Mouse (Mus musculus): ENCODE measurements around the gene Arid1b. TPM values are rescaled to one million over a fixed set of nuclear protein-coding genes. Genes with fewer than 3 reads are reported as not detected.

Arid1b gene
- total and polyA plus RNA-seq, 3 experiments, result 11.6 to 49.1 (median 32.4) TPM

GRCm38 (mm10) chr17:5112116-5112515 lies 118.0 kb downstream of the Arid1b start:
- TF ChIP-seq POLR2AphosphoS5 (IDR thresholded peaks at IDR 0.05; ENCODE audit: insufficient replicate concordance, low read depth, low read length), result no peak
- no peak for TF ChIP-seq GATA1 (IDR thresholded peaks at IDR 0.05; ENCODE audit: borderline replicate concordance, low read length)
- Histone ChIP-seq H3K36me3 (replicated peaks) (peaks cover 48% of the 10 kb centered on the region), H3K27me3 (ENCODE audit: insufficient read depth, low read length) (no peaks in the 10 kb centered on the region), H3K4me3 (ENCODE audit: low read depth, low read length) (no peak overlapping the region), H3K4me1 (ENCODE audit: insufficient read depth, low read depth, low read length) (peaks cover 28% of the 10 kb centered on the region), H3K9me3 (replicated peaks) (no peaks in the 10 kb centered on the region)
- ATAC-seq (ENCODE audit: extremely low read depth, insufficient number of reproducible peaks, low FRiP score, poor library complexity, severe bottlenecking), result no peak
- no peak for DNase-seq (ENCODE audit: low spot score)

GRCm38 (mm10) chr17:5115952-5116351 lies 121.8 kb downstream of the Arid1b start:
- peaks cover 7% of the 10 kb centered on the region for H3K4me1 ChIP-seq (ENCODE audit: insufficient read depth, low read depth, low read length)
- H3K9me3 ChIP-seq (replicated peaks), result no peaks in the 10 kb centered on the region
- no peaks in the 10 kb centered on the region for H3K27me3 ChIP-seq (ENCODE audit: insufficient read depth, low read length)
- DNase-seq (ENCODE audit: low spot score), result no peak
- no peak overlapping the region for H3K4me3 ChIP-seq (ENCODE audit: low read depth, low read length)
- peaks cover 39% of the 10 kb centered on the region for H3K36me3 ChIP-seq (replicated peaks)
- TF ChIP-seq CTCF (IDR thresholded peaks at IDR 0.05; ENCODE audit: low read depth, low read length), result no peak
- no peak for TF ChIP-seq GATA1 (IDR thresholded peaks at IDR 0.05; ENCODE audit: borderline replicate concordance, low read length)
- TF ChIP-seq TAL1 (conservative IDR thresholded peaks at IDR 0.05; ENCODE audit: low read depth, low read length), result no peak
- TF ChIP-seq POLR2AphosphoS5 (IDR thresholded peaks at IDR 0.05; ENCODE audit: insufficient replicate concordance, low read depth, low read length), result no peak
- no peak for TF ChIP-seq GATA2 (IDR thresholded peaks at IDR 0.05; ENCODE audit: borderline replicate concordance, low read depth, low read length)
- no peak for ATAC-seq (ENCODE audit: extremely low read depth, insufficient number of reproducible peaks, low FRiP score, poor library complexity, severe bottlenecking)

GRCm38 (mm10) chr17:5116990-5117389 lies 122.9 kb downstream of the Arid1b start:
- ATAC-seq (ENCODE audit: extremely low read depth, insufficient number of reproducible peaks, low FRiP score, poor library complexity, severe bottlenecking) (no peak), DNase-seq (ENCODE audit: low spot score) (no peak)
- Histone ChIP-seq H3K4me1 (ENCODE audit: insufficient read depth, low read depth, low read length) (peaks cover 2% of the 10 kb centered on the region; the same call in 1 of the 2 replicates), H3K27me3 (ENCODE audit: insufficient read depth, low read length) (no peaks in the 10 kb centered on the region), H3K9me3 (replicated peaks) (no peaks in the 10 kb centered on the region), H3K36me3 (replicated peaks) (peaks cover 33% of the 10 kb centered on the region), H3K4me3 (ENCODE audit: low read depth, low read length) (no peak overlapping the region)
- TF ChIP-seq GATA1 (IDR thresholded peaks at IDR 0.05; ENCODE audit: borderline replicate concordance, low read length) (no peak), TAL1 (conservative IDR thresholded peaks at IDR 0.05; ENCODE audit: low read depth, low read length) (no peak), POLR2AphosphoS5 (IDR thresholded peaks at IDR 0.05; ENCODE audit: insufficient replicate concordance, low read depth, low read length) (no peak), CTCF (IDR thresholded peaks at IDR 0.05; ENCODE audit: low read depth, low read length) (no peak), GATA2 (IDR thresholded peaks at IDR 0.05; ENCODE audit: borderline replicate concordance, low read depth, low read length) (no peak)

GRCm38 (mm10) chr17:5118171-5118570 lies 124.0 kb downstream of the Arid1b start:
- TF ChIP-seq TAL1 (conservative IDR thresholded peaks at IDR 0.05; ENCODE audit: low read depth, low read length) (no peak), GATA1 (IDR thresholded peaks at IDR 0.05; ENCODE audit: borderline replicate concordance, low read length) (no peak), POLR2AphosphoS5 (IDR thresholded peaks at IDR 0.05; ENCODE audit: insufficient replicate concordance, low read depth, low read length) (no peak)
- H3K27me3 ChIP-seq (ENCODE audit: insufficient read depth, low read length), result no peaks in the 10 kb centered on the region
- ATAC-seq (ENCODE audit: extremely low read depth, insufficient number of reproducible peaks, low FRiP score, poor library complexity, severe bottlenecking) (no peak), DNase-seq (ENCODE audit: low spot score) (no peak)
- H3K9me3 ChIP-seq (replicated peaks), result no peaks in the 10 kb centered on the region
- H3K36me3 ChIP-seq (replicated peaks), result peaks cover 29% of the 10 kb centered on the region
- no peak overlapping the region for H3K4me3 ChIP-seq (ENCODE audit: low read depth, low read length)
- 0 out of 2 replicates have a peak, but pooled peaks cover 2% of the 10 kb centered on the region for H3K4me1 ChIP-seq (ENCODE audit: insufficient read depth, low read depth, low read length)

- H3K27me3 ChIP-seq (ENCODE audit: insufficient read depth, low read length), result no peaks in the 10 kb centered on the region
- H3K4me1 ChIP-seq (ENCODE audit: insufficient read depth, low read depth, low read length), result peaks cover 9% of the 10 kb centered on the region
- TF ChIP-seq CTCF (IDR thresholded peaks at IDR 0.05; ENCODE audit: low read depth, low read length), result no peak
- no peak for TF ChIP-seq GATA2 (IDR thresholded peaks at IDR 0.05; ENCODE audit: borderline replicate concordance, low read depth, low read length)
- no peak for TF ChIP-seq TAL1 (conservative IDR thresholded peaks at IDR 0.05; ENCODE audit: low read depth, low read length)
- TF ChIP-seq GATA1 (IDR thresholded peaks at IDR 0.05; ENCODE audit: borderline replicate concordance, low read length), result no peak
- TF ChIP-seq POLR2AphosphoS5 (IDR thresholded peaks at IDR 0.05; ENCODE audit: insufficient replicate concordance, low read depth, low read length), result no peak
- no peak for DNase-seq (ENCODE audit: low spot score)
- H3K36me3 ChIP-seq (replicated peaks), result peaks cover 29% of the 10 kb centered on the region
- H3K9me3 ChIP-seq (replicated peaks), result no peaks in the 10 kb centered on the region
- no peak overlapping the region for H3K4me3 ChIP-seq (ENCODE audit: low read depth, low read length)
- ATAC-seq (ENCODE audit: extremely low read depth, insufficient number of reproducible peaks, low FRiP score, poor library complexity, severe bottlenecking), result no peak
These were observed 130.5 kb downstream of the Arid1b start for GRCm38 (mm10) chr17:5124643-5125042.

- ATAC-seq (ENCODE audit: extremely low read depth, insufficient number of reproducible peaks, low FRiP score, poor library complexity, severe bottlenecking), result no peak
- H3K36me3 ChIP-seq (replicated peaks), result peaks cover 32% of the 10 kb centered on the region
- DNase-seq (ENCODE audit: low spot score), result no peak
- H3K9me3 ChIP-seq (replicated peaks), result no peaks in the 10 kb centered on the region
- TF ChIP-seq POLR2AphosphoS5 (IDR thresholded peaks at IDR 0.05; ENCODE audit: insufficient replicate concordance, low read depth, low read length) (no peak), CTCF (IDR thresholded peaks at IDR 0.05; ENCODE audit: low read depth, low read length) (no peak), GATA1 (IDR thresholded peaks at IDR 0.05; ENCODE audit: borderline replicate concordance, low read length) (no peak), TAL1 (conservative IDR thresholded peaks at IDR 0.05; ENCODE audit: low read depth, low read length) (no peak), GATA2 (IDR thresholded peaks at IDR 0.05; ENCODE audit: borderline replicate concordance, low read depth, low read length) (no peak)
- no peaks in the 10 kb centered on the region for H3K27me3 ChIP-seq (ENCODE audit: insufficient read depth, low read length)
- H3K4me3 ChIP-seq (ENCODE audit: low read depth, low read length), result no peak overlapping the region
- H3K4me1 ChIP-seq (ENCODE audit: insufficient read depth, low read depth, low read length), result peaks cover 9% of the 10 kb centered on the region
These were observed 131.1 kb downstream of the Arid1b start for GRCm38 (mm10) chr17:5125084-5125855.
